23 mouse cellular contexts compared by ENCODE assay signal in the genomic region with DNA sequence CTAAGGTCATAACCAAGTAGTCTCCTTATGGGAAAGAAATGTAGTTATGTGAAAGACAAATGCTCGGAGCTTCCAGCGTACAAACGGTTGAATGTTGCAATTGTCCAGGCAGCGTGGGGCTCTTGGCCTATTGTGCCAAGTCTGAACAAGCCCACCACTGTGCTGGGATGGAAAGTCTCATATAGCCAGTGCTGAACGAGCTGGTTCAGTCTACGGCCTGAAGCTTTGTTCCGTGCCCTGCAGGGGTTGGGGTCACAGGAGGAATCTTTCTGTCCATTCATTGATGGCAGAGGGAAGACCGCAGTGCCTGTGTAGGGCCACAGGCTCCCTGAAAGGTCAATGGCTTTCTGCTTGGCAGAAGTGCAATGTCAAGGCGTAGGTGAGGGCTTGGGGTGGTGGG. TPM values are rescaled to one million over a fixed set of nuclear protein-coding genes. Genes with fewer than 3 reads are reported as not detected.
DNase-seq lines count a peak whose midpoint lies in the region; ATAC-seq lines count a peak whose summit lies in the region.
"Had no signal": no experiment of that assay in that cellular context is flagged by ENCODE, and none has a peak within 500 bp of the region (broad histone marks: within the 10 kb centered on the region; RNA-seq: fewer than 3 reads in every experiment).

No protein-coding gene starts in this region.

- H3K4me2 ChIP-seq in limb, embryonic 13.5 days (replicated peaks): no peak overlapping the region
- H3K4me2 ChIP-seq in embryonic facial prominence, embryonic 12.5 days (replicated peaks): no peak overlapping the region
- H3K4me2 ChIP-seq in neural tube, embryonic 13.5 days: no peak overlapping the region
- H3K4me2 ChIP-seq: embryonic facial prominence, embryonic 13.5 days; midbrain, embryonic 13.5 days had no signal

- H3K9me3 ChIP-seq in limb, embryonic 13.5 days: peaks cover 10% of the 10 kb centered on the region; the same call in 1 of the 2 replicates
- no peaks in the 10 kb centered on the region for H3K9me3 ChIP-seq in limb, embryonic 10.5 days (replicated peaks)
- H3K9me3 ChIP-seq in embryonic facial prominence, embryonic 12.5 days: peaks cover 7% of the 10 kb centered on the region; the same call in 1 of the 2 replicates
- H3K9me3 ChIP-seq in neural tube, embryonic 13.5 days: no peaks in the 10 kb centered on the region
- H3K9me3 ChIP-seq: G1E; midbrain, embryonic 13.5 days had no signal

- no peaks in the 10 kb centered on the region for H3K4me1 ChIP-seq in limb, embryonic 13.5 days
- peaks cover 9% of the 10 kb centered on the region; the same call in 1 of the 2 replicates for H3K4me1 ChIP-seq in limb, embryonic 10.5 days
- no peaks in the 10 kb centered on the region for H3K4me1 ChIP-seq in embryonic facial prominence, embryonic 12.5 days
- H3K4me1 ChIP-seq in neural tube, embryonic 13.5 days (replicated peaks): peaks cover 4% of the 10 kb centered on the region; the same call in 1 of the 2 replicates
- H3K4me1 ChIP-seq: midbrain, embryonic 13.5 days had no signal

- WGBS in limb, embryonic 13.5 days: 87% methylated on average over 9 of the region's 9 CpGs
- 85% methylated on average over 9 of the region's 9 CpGs for WGBS in limb, embryonic 10.5 days
- 46% methylated on average over 9 of the region's 9 CpGs for WGBS in embryonic facial prominence, embryonic 12.5 days
- WGBS in neural tube, embryonic 13.5 days: 39% methylated on average over 9 of the region's 9 CpGs

- no peak overlapping the region for H3K27ac ChIP-seq in limb, embryonic 13.5 days
- H3K27ac ChIP-seq in limb, embryonic 10.5 days: no peak overlapping the region
- no peak overlapping the region for H3K27ac ChIP-seq in embryonic facial prominence, embryonic 12.5 days
- no peak overlapping the region for H3K27ac ChIP-seq in neural tube, embryonic 13.5 days (replicated peaks)
- H3K27ac ChIP-seq: embryonic facial prominence, embryonic 13.5 days; midbrain, embryonic 13.5 days had no signal

- H3K27me3 ChIP-seq in limb, embryonic 13.5 days: no peaks in the 10 kb centered on the region
- no peaks in the 10 kb centered on the region for H3K27me3 ChIP-seq in limb, embryonic 10.5 days (ENCODE audit: low read depth, poor library complexity, severe bottlenecking)
- no peaks in the 10 kb centered on the region for H3K27me3 ChIP-seq in embryonic facial prominence, embryonic 12.5 days
- H3K27me3 ChIP-seq in neural tube, embryonic 13.5 days: no peaks in the 10 kb centered on the region
- H3K27me3 ChIP-seq: embryonic facial prominence, embryonic 13.5 days; midbrain, embryonic 13.5 days had no signal

- H3K9ac ChIP-seq in limb, embryonic 13.5 days: no peak overlapping the region
- H3K9ac ChIP-seq in embryonic facial prominence, embryonic 12.5 days: no peak overlapping the region
- H3K9ac ChIP-seq in neural tube, embryonic 13.5 days: no peak overlapping the region
- H3K9ac ChIP-seq: embryonic facial prominence, embryonic 13.5 days; forebrain, postnatal 0 days; midbrain, embryonic 13.5 days had no signal

- peak; percentile 86 for DNase-seq in heart, adult 11 months
- DNase-seq in heart, adult 18-20 months: no peak
- no peak for DNase-seq in limb, embryonic 10.5 days (ENCODE audit: low spot score)
- DNase-seq in thymus, postnatal 25 days: no peak
- no peak for DNase-seq in cerebellum, postnatal 14 days
- DNase-seq: adrenal gland, postnatal 10 days; cerebellum, adult 11 months; cerebellum, postnatal 10 days; forebrain, postnatal 0 days; heart, postnatal 36 days; kidney, adult 11 months; kidney, postnatal 10 days; liver; thymus, adult 18-20 months had no signal

- H3K36me3 ChIP-seq in limb, embryonic 13.5 days: peaks cover 95% of the 10 kb centered on the region
- peaks cover 100% of the 10 kb centered on the region for H3K36me3 ChIP-seq in limb, embryonic 10.5 days
- H3K36me3 ChIP-seq in embryonic facial prominence, embryonic 12.5 days: peaks cover 76% of the 10 kb centered on the region
- H3K36me3 ChIP-seq in neural tube, embryonic 13.5 days: no peaks in the 10 kb centered on the region
- H3K36me3 ChIP-seq: G1E; midbrain, embryonic 13.5 days had no signal

- no peak overlapping the region for H3K4me3 ChIP-seq in limb, embryonic 13.5 days
- H3K4me3 ChIP-seq in limb, embryonic 10.5 days: no peak overlapping the region
- no peak overlapping the region for H3K4me3 ChIP-seq in embryonic facial prominence, embryonic 12.5 days
- no peak overlapping the region for H3K4me3 ChIP-seq in neural tube, embryonic 13.5 days
- H3K4me3 ChIP-seq: embryonic facial prominence, embryonic 13.5 days; midbrain, embryonic 13.5 days; myocyte had no signal

- 0 out of 2 replicates have a peak, but pooled peaks have one; percentile 17 for ATAC-seq in limb, embryonic 13.5 days (ENCODE audit: low FRiP score, low read depth)
- ATAC-seq in embryonic facial prominence, embryonic 12.5 days (ENCODE audit: insufficient number of reproducible peaks, insufficient read depth, low FRiP score, low TSS enrichment): 0 out of 2 replicates have a peak, but pooled peaks have one; percentile 48
- ATAC-seq in neural tube, embryonic 13.5 days (ENCODE audit: low read depth): peak; percentile 81
- ATAC-seq: activated CD4-positive, CD25-positive, alpha-beta regulatory T cell, adult 4 months; forebrain, postnatal 0 days; lung, postnatal 0 days; midbrain, embryonic 13.5 days had no signal

RNA-seq across cellular contexts. Expression of gene Dld, which starts 40.6 kb away (rescaled TPM):
- total RNA-seq in heart, adult 18-20 months (2021): 100 to 1,000 TPM; 445 to 463 TPM
- polyA plus RNA-seq in limb, embryonic 13.5 days (2015; fragmentation: Nextera tagmentation; extraction: Ambion mirVana): 144 and 145 TPM in 2 replicates
- 129 and 155 TPM in 2 replicates for polyA plus RNA-seq in limb, embryonic 10.5 days (2016; fragmentation: Nextera tagmentation; extraction: Ambion mirVana)
- polyA plus RNA-seq in embryonic facial prominence, embryonic 12.5 days (2016; fragmentation: Nextera tagmentation; extraction: Ambion mirVana): 159 and 165 TPM in 2 replicates
- polyA plus RNA-seq in neural tube, embryonic 13.5 days (2015; fragmentation: Nextera tagmentation; extraction: Ambion mirVana): 125 and 139 TPM in 2 replicates

RNA-seq across cellular contexts. Expression of gene Lamb1, which starts 45.7 kb away (rescaled TPM):
- total RNA-seq in heart, adult 18-20 months (2021): 10 to 100 TPM; 49.0 to 56.0 TPM
- 62.1 and 71.9 TPM in 2 replicates for polyA plus RNA-seq in limb, embryonic 13.5 days (2015; fragmentation: Nextera tagmentation; extraction: Ambion mirVana)
- 40.5 and 44.6 TPM in 2 replicates for polyA plus RNA-seq in limb, embryonic 10.5 days (2016; fragmentation: Nextera tagmentation; extraction: Ambion mirVana)
- polyA plus RNA-seq in embryonic facial prominence, embryonic 12.5 days (2016; fragmentation: Nextera tagmentation; extraction: Ambion mirVana): 80.8 and 82.3 TPM in 2 replicates
- 27.9 and 31.0 TPM in 2 replicates for polyA plus RNA-seq in neural tube, embryonic 13.5 days (2015; fragmentation: Nextera tagmentation; extraction: Ambion mirVana)
- polyA plus RNA-seq: activated CD4-positive, CD25-positive, alpha-beta regulatory T cell, adult 4 months; G1E had no signal

Comparison
In these comparisons a context has a peak if more than half of its experiments do, and no peak if none do; other contexts are left out.
1. ATAC-seq: peak in every context shown above with its lines; median percentile 81 in neural tube, embryonic 13.5 days; 48 in embryonic facial prominence, embryonic 12.5 days; 17 in limb, embryonic 13.5 days.